Mouse (Mus musculus) midbrain, embryonic 16.5 days (tissue): ENCODE measurements at regions not wholly inside any gene's neighbourhood (a gene's known extent, or its start where the extent isn't known, plus 50 kb on each side); places are given as distances from the start of the nearest gene placed in this dataset.

Source experiments
- ATAC-seq: fragments of 200-750 bp; cut with Nextera tagmentation; 2 replicates; pipeline ENCODE4 v1.8.0; 2017; ENCODE audit warnings: moderate TSS enrichment
- H3K27ac ChIP-seq: fragments of 300-500 bp; sonication (generic); 2 replicates; pipeline ENCODE4 v1.5.1; 2014; ENCODE audit warnings: mild to moderate bottlenecking, low read length, mixed read lengths
- H3K27me3 ChIP-seq: fragments of 300-500 bp; sonication (generic); 2 replicates; pipeline ENCODE4 v1.6.1; 2014; ENCODE audit warnings: low read depth, low read length, mixed read lengths; ENCODE audit not compliant: control insufficient read depth, insufficient read depth
- H3K36me3 ChIP-seq: fragments of 300-500 bp; sonication (generic); 2 replicates; pipeline ENCODE4 v1.6.1; 2014; ENCODE audit warnings: mild to moderate bottlenecking, low read length, moderate library complexity, mixed read lengths; ENCODE audit not compliant: control insufficient read depth, insufficient read depth
- H3K4me1 ChIP-seq: fragments of 300-500 bp; sonication (generic); 2 replicates; pipeline ENCODE4 v1.6.1; 2014; ENCODE audit warnings: mild to moderate bottlenecking, low read length, mixed read lengths; ENCODE audit not compliant: control insufficient read depth, insufficient read depth
- H3K4me2 ChIP-seq: fragments of 300-500 bp; sonication (generic); 2 replicates; pipeline ENCODE4 v1.6.1; 2014; ENCODE audit warnings: mild to moderate bottlenecking, low read length, mixed read lengths
- H3K4me3 ChIP-seq: fragments of 300-500 bp; sonication (generic); 2 replicates; pipeline ENCODE4 v1.5.1; 2014; ENCODE audit warnings: low read depth, mild to moderate bottlenecking, low read length, moderate library complexity, mixed read lengths
- H3K9ac ChIP-seq: fragments of 300-500 bp; sonication (generic); 2 replicates; pipeline ENCODE4 v1.6.1; 2014; ENCODE audit warnings: low read depth, low read length, mixed read lengths
- H3K9me3 ChIP-seq: fragments of 300-500 bp; sonication (generic); replicated peaks from 2 replicates; pipeline ENCODE4 v1.6.1; 2014; ENCODE audit warnings: mild to moderate bottlenecking, low read length, mixed read lengths; ENCODE audit not compliant: control insufficient read depth, poor library complexity, severe bottlenecking
- WGBS: fragments of 180-500 bp; shearing (Covaris S2); extraction: QIAGEN DNeasy Blood & Tissue Kit; methylation state at CpG from one replicate; pipeline ENCODE4 v1.1.7; 2014; 5-methylcytosine and 5-hydroxymethylcytosine counted together

DNA sequence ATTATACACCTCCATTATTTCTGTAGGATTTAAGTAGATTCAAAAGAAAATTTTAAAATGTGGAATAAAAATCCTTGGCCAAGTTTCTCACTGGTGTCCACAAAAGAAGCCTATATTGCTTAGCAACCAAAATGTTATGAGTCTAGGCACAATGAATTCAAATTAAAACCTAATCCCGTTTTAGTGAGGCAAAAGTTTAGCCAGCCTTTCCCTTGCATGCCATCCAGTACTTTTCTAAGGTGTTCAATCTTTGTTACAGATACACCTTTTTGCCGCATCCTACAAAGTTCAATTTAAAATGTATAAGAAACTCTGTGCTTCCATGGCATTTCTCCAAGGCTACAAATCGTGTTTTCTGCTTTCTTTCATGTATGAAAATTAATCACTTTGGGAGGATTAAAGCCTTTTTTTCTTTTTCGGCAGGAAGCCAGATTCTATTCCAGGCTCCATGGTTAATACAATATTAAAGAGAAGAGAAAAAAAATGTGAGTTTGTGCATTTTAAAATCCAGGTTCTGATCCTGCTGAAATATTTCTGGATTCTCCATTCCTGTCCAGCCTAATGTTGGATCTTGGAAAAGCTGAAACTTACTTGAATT, 463.8 kb downstream of the Kctd8 start:
- no peak overlapping the region for H3K4me3 ChIP-seq

DNA sequence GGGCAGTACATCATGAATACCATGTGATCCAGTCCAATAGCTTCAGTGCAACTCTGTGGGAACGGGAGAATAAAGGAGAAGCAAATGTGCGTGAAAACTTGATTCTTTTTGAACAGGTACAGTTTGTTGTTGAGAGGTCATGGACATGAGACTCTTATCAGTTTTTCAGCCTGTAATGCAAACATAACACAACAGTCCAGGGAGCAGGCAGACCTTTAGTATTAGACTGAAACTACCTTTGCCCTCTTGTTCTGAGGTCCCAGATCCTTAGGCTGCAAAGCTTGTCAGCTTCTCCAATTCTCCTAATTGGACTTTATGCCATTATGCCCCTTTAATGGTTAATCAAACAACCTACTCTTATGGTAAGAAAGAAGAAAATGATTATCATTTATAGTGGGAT, 470.1 kb downstream of the Kctd8 start:
- Histone ChIP-seq H3K9ac (no peak overlapping the region), H3K4me3 (no peak overlapping the region), H3K27me3 (no peaks in the 10 kb centered on the region), H3K4me2 (no peak overlapping the region), H3K4me1 (no peaks in the 10 kb centered on the region), H3K36me3 (no peaks in the 10 kb centered on the region), H3K9me3 (no peaks in the 10 kb centered on the region), H3K27ac (no peak overlapping the region)
- ATAC-seq = no peak
- WGBS = 78% methylated on average over 2 of the region's 2 CpGs

More for the DNA sequence above, 463.8 kb downstream of the Kctd8 start:
- 21% methylated on average over 4 of the region's 4 CpGs for WGBS
- Histone ChIP-seq H3K9me3 (no peaks in the 10 kb centered on the region), H3K4me1 (no peaks in the 10 kb centered on the region), H3K4me2 (no peak overlapping the region), H3K27me3 (no peaks in the 10 kb centered on the region), H3K9ac (no peak overlapping the region), H3K36me3 (no peaks in the 10 kb centered on the region), H3K27ac (no peak overlapping the region)
- ATAC-seq = peak; percentile 36; the same call in 1 of the 2 replicates
